Mouse (Mus musculus) mouse embryonic stem cell (cell line): ENCODE measurements around the gene Evc2.

ENCODE experiments used
- in situ Hi-C, 2 experiments: fragments of 300-500 bp; cut with MboI; formaldehyde crosslinking; loops; 1 replicate in 1 of 2; 3 replicates in 1 of 2; pipeline ENCODE4 v1.14.3; 2019 to 2020; ENCODE audit warnings: low sequenced_read_pairs in 2 of 2, low pct_unique_long_range_greater_than_20kb in 1 of 2, mixed read lengths in 1 of 2; ENCODE audit not compliant: unreplicated experiment in 1 of 2

Gene Evc2

GRCm38 (mm10) chr5:37338288-37338687, at the start of gene Evc2:
TSS of gene Evc2 (plus strand) at chr5:37338499.
- in situ Hi-C loops, result no loop called here

GRCm38 (mm10) chr5:37289236-37289635, 49.1 kb upstream of the Evc2 start:
- in situ Hi-C loops, result loop anchor here in 1 of 2 experiments (25.0 kb wide), 1 partner anchor 423 kb away; the partner anchor contains the start of gene Stk32b

- in situ Hi-C loops, result loop anchor here in 1 of 2 experiments (25.0 kb wide), 1 partner anchor 421 kb away; the partner anchor contains the start of gene Stk32b
Observed at GRCm38 (mm10) chr5:37290983-37291382, 47.3 kb upstream of the Evc2 start.

- in situ Hi-C loops, result loop anchor here in 1 of 2 experiments (25.0 kb wide), 1 partner anchor 416 kb away; the partner anchor contains the start of gene Stk32b
Observed at GRCm38 (mm10) chr5:37296717-37297116, 41.6 kb upstream of the Evc2 start.

- in situ Hi-C loops, result loop anchor here in 1 of 2 experiments (25.0 kb wide), 1 partner anchor 414 kb away; the partner anchor contains the start of gene Stk32b
Observed at GRCm38 (mm10) chr5:37298370-37298769, 39.9 kb upstream of the Evc2 start.

GRCm38 (mm10) chr5:37310026-37310425, 28.3 kb upstream of the Evc2 start:
- in situ Hi-C loops, result no loop called here

- in situ Hi-C loops, result no loop called here
Observed at GRCm38 (mm10) chr5:37312980-37313722, 25.1 kb upstream of the Evc2 start.

GRCm38 (mm10) chr5:37318715-37319114, 19.6 kb upstream of the Evc2 start:
- in situ Hi-C loops, result no loop called here

- in situ Hi-C loops, result no loop called here
Observed at GRCm38 (mm10) chr5:37320174-37320573, 18.1 kb upstream of the Evc2 start.

GRCm38 (mm10) chr5:37320761-37321160, 17.5 kb upstream of the Evc2 start:
- in situ Hi-C loops, result no loop called here

GRCm38 (mm10) chr5:37326675-37327074, 11.6 kb upstream of the Evc2 start:
- in situ Hi-C loops, result no loop called here

- in situ Hi-C loops, result no loop called here
Observed at GRCm38 (mm10) chr5:37330449-37331132, 7.7 kb upstream of the Evc2 start.

- in situ Hi-C loops, result no loop called here
Observed at GRCm38 (mm10) chr5:37331133-37331505, 7.2 kb upstream of the Evc2 start.

- in situ Hi-C loops, result no loop called here
Observed at GRCm38 (mm10) chr5:37332066-37332465, 6.2 kb upstream of the Evc2 start.

- in situ Hi-C loops, result no loop called here
Observed at GRCm38 (mm10) chr5:37335061-37335460, 3.2 kb upstream of the Evc2 start.

- in situ Hi-C loops, result no loop called here
Observed at GRCm38 (mm10) chr5:37336485-37337105, 1.7 kb upstream of the Evc2 start, which contains the start of gene Evc. TSS of gene Evc (minus strand) at chr5:37336894.

- in situ Hi-C loops, result no loop called here
Observed at GRCm38 (mm10) chr5:37337696-37338095, 603 bp upstream of the Evc2 start.

- in situ Hi-C loops, result no loop called here
Observed at GRCm38 (mm10) chr5:37343962-37344361, 5.7 kb downstream of the Evc2 start.

GRCm38 (mm10) chr5:37351791-37352190, 13.5 kb downstream of the Evc2 start:
- in situ Hi-C loops, result no loop called here
